Comparison of ENCODE assay signal across 38 mouse cellular contexts in the genomic region with DNA sequence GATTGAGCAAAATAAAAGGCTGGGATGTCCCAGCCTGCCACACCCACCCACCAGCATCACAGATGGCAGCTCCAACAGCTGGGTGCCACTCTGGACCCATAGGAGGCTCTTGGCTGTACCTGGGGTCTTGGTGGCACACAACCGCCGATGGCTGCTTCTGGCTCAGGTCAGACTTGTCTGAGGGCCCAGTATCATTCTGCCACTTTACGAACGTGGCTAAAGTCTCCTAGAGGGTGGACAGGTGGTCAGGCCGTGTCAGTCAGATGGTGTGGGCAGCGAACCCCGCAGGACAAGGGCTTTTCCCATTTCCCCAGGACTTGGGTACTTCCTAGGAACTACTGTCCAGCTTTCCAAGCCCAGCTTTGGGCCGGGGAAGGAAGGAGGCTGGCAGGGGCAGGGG. TPM values are rescaled to one million over a fixed set of nuclear protein-coding genes. Genes with fewer than 3 reads are reported as not detected.
"Had no signal": no experiment of that assay in that cellular context is flagged by ENCODE, and none has a peak within 500 bp of the region (broad histone marks: within the 10 kb centered on the region; RNA-seq: fewer than 3 reads in every experiment).

No protein-coding gene starts in this region.

- DNase-seq: left cerebral cortex, postnatal 4 days; liver; liver, embryonic 13.5 days; liver, postnatal 0 days; lung, adult 18-20 months; lung, adult 2 months; lung, embryonic 14.5 days; lung, postnatal 10 days; lung, postnatal 14 days; lung, postnatal 36 days; midbrain, embryonic 14.5 days had no signal

- H3K4me3 ChIP-seq: limb, embryonic 10.5 days; limb, embryonic 12.5 days; limb, embryonic 13.5 days; limb, embryonic 15.5 days; liver, embryonic 12.5 days; liver, embryonic 13.5 days; liver, embryonic 15.5 days; lung, embryonic 15.5 days; megakaryocyte, embryonic 14.5 days; midbrain, embryonic 10.5 days; midbrain, embryonic 12.5 days; midbrain, embryonic 13.5 days; midbrain, embryonic 15.5 days; myocyte had no signal

- H3K27me3 ChIP-seq: limb, embryonic 12.5 days; limb, embryonic 13.5 days; limb, embryonic 15.5 days; liver, embryonic 13.5 days; liver, embryonic 15.5 days; lung, embryonic 15.5 days; midbrain, embryonic 12.5 days; midbrain, embryonic 13.5 days; midbrain, embryonic 15.5 days had no signal

- H3K36me3 ChIP-seq: midbrain, embryonic 10.5 days; midbrain, embryonic 12.5 days; midbrain, embryonic 13.5 days; midbrain, embryonic 15.5 days had no signal

- H3K27ac ChIP-seq: limb, embryonic 10.5 days; limb, embryonic 12.5 days; limb, embryonic 13.5 days; limb, embryonic 15.5 days; liver, embryonic 12.5 days; liver, embryonic 13.5 days; liver, embryonic 14.5 days; liver, embryonic 15.5 days; lung, embryonic 15.5 days; macrophage; midbrain, embryonic 10.5 days; midbrain, embryonic 12.5 days; midbrain, embryonic 13.5 days; midbrain, embryonic 15.5 days had no signal

- H3K4me1 ChIP-seq: limb, embryonic 12.5 days; limb, embryonic 15.5 days; liver, embryonic 12.5 days; liver, embryonic 13.5 days; liver, embryonic 15.5 days; lung, embryonic 15.5 days; midbrain, embryonic 10.5 days; midbrain, embryonic 12.5 days; midbrain, embryonic 13.5 days; midbrain, embryonic 15.5 days had no signal

RNA-seq across cellular contexts. Expression of gene Aanat, which starts 14.9 kb away (rescaled TPM):
- total RNA-seq: liver, adult 2 months; megakaryocyte progenitor cell, adult 5-6 weeks; megakaryocyte, adult 5-6 weeks; megakaryocyte-erythroid progenitor cell, adult 5-6 weeks; monocyte, adult 5-6 weeks had no signal
- polyA plus RNA-seq: limb, embryonic 10.5 days; limb, embryonic 12.5 days; limb, embryonic 13.5 days; limb, embryonic 15.5 days; liver, adult 2 months; liver, embryonic 11.5 days; liver, embryonic 12.5 days; liver, embryonic 13.5 days; liver, embryonic 14.5 days; liver, embryonic 15.5 days; liver, embryonic 16.5 days; liver, postnatal 0 days; lung, adult 2 months; lung, embryonic 14.5 days; lung, embryonic 15.5 days; lung, embryonic 16.5 days; lung, postnatal 0 days; macrophage; midbrain, embryonic 10.5 days; midbrain, embryonic 11.5 days; myocyte; neural tube, embryonic 11.5 days had no signal

RNA-seq across cellular contexts. Expression of gene Prcd, which starts 52.2 kb away (rescaled TPM):
- total RNA-seq: liver, adult 2 months; megakaryocyte, adult 5-6 weeks; midbrain, postnatal 0 days; monocyte, adult 5-6 weeks had no signal
- polyA plus RNA-seq: liver, adult 2 months; macrophage had no signal

RNA-seq across cellular contexts. Expression of gene Cygb, which starts 52.9 kb away (rescaled TPM):
- total RNA-seq: megakaryocyte progenitor cell, adult 5-6 weeks; megakaryocyte, adult 5-6 weeks; megakaryocyte-erythroid progenitor cell, adult 5-6 weeks; monocyte, adult 5-6 weeks had no signal
- polyA plus RNA-seq: macrophage had no signal
